Mouse (Mus musculus) CH12.LX (cell line): Measurements from ENCODE around the gene Kctd10. TPM values are rescaled to one million over a fixed set of nuclear protein-coding genes. Genes with fewer than 3 reads are reported as not detected.

ENCODE experiments used
- DNase-seq: peaks from one replicate; pipeline ENCODE4 v3.0.0-alpha.2; 2013; ENCODE audit errors: extremely low read depth
- H3K27ac ChIP-seq: 2 replicates; pipeline ENCODE4 v1.5.1; 2012; ENCODE audit warnings: low read depth, mild to moderate bottlenecking, control low read depth, moderate library complexity; ENCODE audit not compliant: insufficient read depth
- H3K27me3 ChIP-seq: replicated peaks from 2 replicates; pipeline ENCODE3; 2012; ENCODE audit warnings: inconsistent platforms
- H3K36me3 ChIP-seq, 2 experiments: replicated peaks in 1 of 2; 2 replicates each; pipeline versions ENCODE3 to v1.6.1; 2012; ENCODE audit warnings: inconsistent platforms in 1 of 2, low read length in 1 of 2, mild to moderate bottlenecking in 1 of 2, mixed read lengths in 1 of 2, moderate library complexity in 1 of 2; ENCODE audit not compliant: control insufficient read depth in 1 of 2, insufficient read depth in 1 of 2
- H3K4me1 ChIP-seq, 2 experiments: 2 replicates each; pipeline ENCODE4 v1.6.1; 2012; ENCODE audit warnings: inconsistent platforms in 1 of 2, moderate library complexity in 1 of 2; ENCODE audit not compliant: insufficient read depth in 2 of 2, control insufficient read depth in 1 of 2
- H3K4me2 ChIP-seq: 2 replicates; pipeline ENCODE4 v1.6.1; 2012; ENCODE audit warnings: low read depth, mild to moderate bottlenecking, control low read depth; ENCODE audit not compliant: poor library complexity, insufficient read depth, severe bottlenecking
- H3K4me3 ChIP-seq, 3 experiments: fragments of 150-350 bp in 1 of 3; sonication (generic) in 1 of 3; replicated peaks in 1 of 3; 2 replicates each; pipeline versions ENCODE3 to v1.5.1; 2011 to 2012; ENCODE audit warnings: low read depth in 2 of 3, low read length in 2 of 3, mild to moderate bottlenecking in 2 of 3, moderate library complexity in 2 of 3, control low read depth in 1 of 3, improper control_type of control experiment in 1 of 3, inconsistent platforms in 1 of 3, mixed read lengths in 1 of 3; ENCODE audit not compliant: poor library complexity in 1 of 3
- H3K79me2 ChIP-seq: replicated peaks from 2 replicates; pipeline ENCODE4 v1.6.1; 2012; ENCODE audit warnings: mild to moderate bottlenecking, moderate library complexity; ENCODE audit not compliant: control insufficient read depth, poor library complexity, insufficient read depth, severe bottlenecking; ENCODE audit errors: extremely low read depth
- H3K9ac ChIP-seq: 2 replicates; pipeline ENCODE4 v1.6.1; 2012; ENCODE audit warnings: low read depth, mild to moderate bottlenecking, control low read depth, moderate library complexity; ENCODE audit not compliant: insufficient read depth
- H3K9me3 ChIP-seq: replicated peaks from 2 replicates; pipeline ENCODE3; 2012; ENCODE audit warnings: low read length, inconsistent platforms, mixed read lengths
- CHD1 ChIP-seq: IDR thresholded peaks from 2 replicates; pipeline ENCODE4 v1.6.1; 2012; ENCODE audit warnings: low read depth, low read length, improper control_type of control experiment, inconsistent platforms
- CHD2 ChIP-seq: IDR thresholded peaks from 2 replicates; pipeline ENCODE4 v1.6.1; 2011; ENCODE audit warnings: low read length, improper control_type of control experiment
- E2F4 ChIP-seq: IDR thresholded peaks from 2 replicates; pipeline ENCODE4 v1.6.1; 2011; ENCODE audit warnings: low read depth, low read length, improper control_type of control experiment; ENCODE audit not compliant: insufficient replicate concordance
- ETS1 ChIP-seq: conservative IDR thresholded peaks from 2 replicates; pipeline ENCODE4 v1.6.1; 2012; ENCODE audit warnings: low read depth, mild to moderate bottlenecking, inconsistent platforms, low read length, improper control_type of control experiment, moderate library complexity
- JUN ChIP-seq: IDR thresholded peaks from 2 replicates; pipeline ENCODE4 v1.6.1; 2011; ENCODE audit warnings: low read depth, mild to moderate bottlenecking, low read length, improper control_type of control experiment, moderate library complexity; ENCODE audit not compliant: insufficient read depth
- JUND ChIP-seq: conservative IDR thresholded peaks from 2 replicates; pipeline ENCODE4 v1.6.1; 2011; ENCODE audit warnings: low read depth, low read length, improper control_type of control experiment
- MAFK ChIP-seq: IDR thresholded peaks from 2 replicates; pipeline ENCODE4 v1.6.1; 2011; ENCODE audit warnings: low read length, improper control_type of control experiment; ENCODE audit not compliant: insufficient replicate concordance
- NRF1 ChIP-seq: IDR thresholded peaks from 2 replicates; pipeline ENCODE4 v1.6.1; 2014; ENCODE audit warnings: low read depth, mild to moderate bottlenecking, inconsistent platforms, low read length, improper control_type of control experiment, moderate library complexity
- TCF12 ChIP-seq: IDR thresholded peaks from 2 replicates; pipeline ENCODE4 v1.6.1; 2014; ENCODE audit warnings: low read depth, mild to moderate bottlenecking, inconsistent platforms, low read length, improper control_type of control experiment
- ZKSCAN1 ChIP-seq: IDR thresholded peaks from 2 replicates; pipeline ENCODE4 v1.6.1; 2012; ENCODE audit warnings: low read depth, inconsistent platforms, low read length, improper control_type of control experiment, borderline replicate concordance
- ZMIZ1 ChIP-seq: IDR thresholded peaks from 2 replicates; pipeline ENCODE4 v1.6.1; 2012; ENCODE audit warnings: low read depth, mild to moderate bottlenecking, inconsistent platforms, low read length, improper control_type of control experiment
- dilution Hi-C: fragments of 300-500 bp; cut with MboI; formaldehyde crosslinking; loops from 2 replicates; pipeline ENCODE4 v1.14.3; 2020; ENCODE audit warnings: low sequenced_read_pairs; ENCODE audit not compliant: extremely low pct_unique_long_range_greater_than_20kb, extremely low pct_ligation_motif_present
- in situ Hi-C: fragments of 300-500 bp; cut with MboI; formaldehyde crosslinking; loops from 3 replicates; pipeline ENCODE4 v1.14.3; 2019; ENCODE audit warnings: low sequenced_read_pairs, low pct_ligation_motif_present, low pct_unique_long_range_greater_than_20kb, mixed read lengths
- polyA plus RNA-seq: library from polyadenylated mRNA; unstranded; fragments of >175 nt; gene quantifications from 2 replicates; pipeline ENCODE4 v1.2.1, GENCODE M21; 2012; ENCODE audit warnings: low read depth; ENCODE audit not compliant: insufficient read length
- total RNA-seq, 2 experiments: library from RNA; depleted of rRNA; stranded (reverse); fragments of 300-350 nt in 1 of 2; fragments of >200 nt in 1 of 2; gene quantifications; 2 replicates each; pipeline ENCODE4 v1.2.3; 2012 to 2014

Gene Kctd10
- total and polyA plus RNA-seq, 3 experiments = 37.5 to 39.5 (median 39.3) TPM

- H3K9ac ChIP-seq = peak overlapping the region; percentile 59
- DNase-seq = peak; percentile 27
- peaks cover 7 to 44% of the 10 kb centered on the region in 2 experiments for H3K36me3 ChIP-seq
- H3K4me1 ChIP-seq = peaks cover 4 to 32% of the 10 kb centered on the region in 2 experiments
- TF ChIP-seq JUN (no peak), ETS1 (peak; percentile 52)
- H3K79me2 ChIP-seq = peaks cover 22% of the 10 kb centered on the region
- no peaks in the 10 kb centered on the region for H3K27me3 ChIP-seq
- peak overlapping the region; percentile 48 for H3K4me2 ChIP-seq
- no peak overlapping the region for H3K27ac ChIP-seq
- in situ Hi-C loops (loop anchor here (5.0 kb wide), 1 partner anchor 57 kb away; no protein-coding TSS in a partner anchor), dilution Hi-C loops (no loop called here)
- no peaks in the 10 kb centered on the region for H3K9me3 ChIP-seq
- H3K4me3 ChIP-seq = peak overlapping the region; percentile 70 to 97 (median 92)
These were observed 545 bp downstream of the Kctd10 start for GRCm38 (mm10) chr5:114379763-114380162.

DNA sequence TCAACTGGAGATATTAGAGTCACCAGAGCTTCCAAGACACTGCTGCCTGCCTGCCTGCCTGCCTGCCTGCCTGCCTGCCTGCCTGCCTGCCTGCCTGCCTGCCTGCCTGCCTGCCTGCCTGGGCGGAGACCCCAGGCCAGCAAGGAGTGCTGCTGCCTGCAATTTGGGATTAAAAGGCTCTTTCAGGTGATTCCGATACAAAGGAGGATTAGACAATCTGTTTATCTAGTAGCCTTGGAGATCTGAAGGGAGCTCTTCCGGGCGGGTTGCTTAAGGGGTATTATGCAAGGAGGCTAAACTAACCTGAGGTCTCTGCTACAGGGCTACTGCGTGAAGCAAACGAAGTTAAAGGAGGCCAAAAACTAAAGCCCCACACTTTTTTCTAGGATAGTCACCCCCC lies 1.4 kb downstream of the Kctd10 start:
- Histone ChIP-seq H3K9ac (no peak overlapping the region), H3K36me3 (peaks cover 10 to 45% of the 10 kb centered on the region in 2 experiments), H3K4me3 (no peak overlapping the region), H3K9me3 (no peaks in the 10 kb centered on the region), H3K4me1 (peaks cover 4 to 32% of the 10 kb centered on the region in 2 experiments), H3K27ac (no peak overlapping the region), H3K4me2 (no peak overlapping the region), H3K27me3 (no peaks in the 10 kb centered on the region), H3K79me2 (peaks cover 22% of the 10 kb centered on the region)
- TF ChIP-seq JUN (no peak), JUND (no peak), MAFK (no peak), ZKSCAN1 (no peak), NRF1 (no peak), CHD2 (no peak), ETS1 (no peak), CHD1 (no peak), E2F4 (no peak), ZMIZ1 (no peak)
- in situ Hi-C loops = no loop called here
- dilution Hi-C loops = no loop called here
- DNase-seq = no peak

- Histone ChIP-seq H3K4me2 (no peak overlapping the region), H3K9me3 (no peaks in the 10 kb centered on the region), H3K9ac (no peak overlapping the region), H3K79me2 (peaks cover 19% of the 10 kb centered on the region), H3K27me3 (no peaks in the 10 kb centered on the region), H3K36me3 (peaks cover 16 to 46% of the 10 kb centered on the region in 2 experiments), H3K27ac (no peak overlapping the region), H3K4me3 (no peak overlapping the region), H3K4me1 (peaks cover 4 to 32% of the 10 kb centered on the region in 2 experiments)
- TF ChIP-seq TCF12 = no peak
- DNase-seq = no peak
- dilution Hi-C loops = no loop called here
- in situ Hi-C loops = no loop called here
These were observed 2.0 kb downstream of the Kctd10 start for GRCm38 (mm10) chr5:114378177-114378920.
